ENCODE assay signal across 9 mouse cellular contexts in genomic region chr6:137629603-137630231, GRCm38 (mm10). TPM values are rescaled to one million over a fixed set of nuclear protein-coding genes. Genes with fewer than 3 reads are reported as not detected.
DNase-seq lines count a peak whose midpoint lies in the region; ATAC-seq and TF ChIP-seq lines count a peak whose summit lies in the region.
"Had no signal": no experiment of that assay in that cellular context is flagged by ENCODE, and none has a peak within 500 bp of the region (broad histone marks: within the 10 kb centered on the region; RNA-seq: fewer than 3 reads in every experiment).

No protein-coding gene starts in this region.

- no peak for TF ChIP-seq POLR2A in olfactory bulb, adult 2 months (IDR thresholded peaks at IDR 0.05; ENCODE audit: insufficient read depth, low read depth, low read length)

- no peak overlapping the region for H3K27ac ChIP-seq in neural tube, embryonic 12.5 days
- 0 out of 2 replicates have a peak overlapping the region, but pooled peaks have one; percentile 36 for H3K27ac ChIP-seq in forebrain, embryonic 13.5 days
- peak overlapping the region; percentile 65 for H3K27ac ChIP-seq in lung, embryonic 16.5 days (ENCODE audit: low read length)
- 0 out of 2 replicates have a peak overlapping the region, but pooled peaks have one; percentile 54 for H3K27ac ChIP-seq in olfactory bulb, adult 2 months (ENCODE audit: insufficient read depth, low read depth, low read length)
- H3K27ac ChIP-seq in intestine, postnatal 0 days (ENCODE audit: low read depth, low read length) = no peak overlapping the region
- H3K27ac ChIP-seq: kidney, postnatal 0 days had no signal

- H3K4me2 ChIP-seq in neural tube, embryonic 12.5 days (replicated peaks) = no peak overlapping the region
- H3K4me2 ChIP-seq in forebrain, embryonic 13.5 days = 0 out of 2 replicates have a peak overlapping the region, but pooled peaks have one; percentile 2
- peak overlapping the region; percentile 21 for H3K4me2 ChIP-seq in lung, embryonic 16.5 days (ENCODE audit: low read depth, low read length)
- H3K4me2 ChIP-seq in intestine, postnatal 0 days (replicated peaks; ENCODE audit: low read depth) = no peak overlapping the region

- TF ChIP-seq CTCF in olfactory bulb, adult 2 months (IDR thresholded peaks at IDR 0.05; ENCODE audit: insufficient read depth, low read depth, low read length) = no peak
- no peak for TF ChIP-seq CTCF in intestine, postnatal 0 days (IDR thresholded peaks at IDR 0.05; ENCODE audit: low read depth)

- H3K4me3 ChIP-seq in neural tube, embryonic 12.5 days = no peak overlapping the region
- no peak overlapping the region for H3K4me3 ChIP-seq in forebrain, embryonic 13.5 days
- H3K4me3 ChIP-seq in lung, embryonic 16.5 days (ENCODE audit: low read length) = no peak overlapping the region
- H3K4me3 ChIP-seq in olfactory bulb, adult 2 months (ENCODE audit: insufficient read depth, low read depth, low read length) = no peak overlapping the region
- no peak overlapping the region for H3K4me3 ChIP-seq in intestine, postnatal 0 days (ENCODE audit: low read depth, low read length)

- H3K36me3 ChIP-seq in neural tube, embryonic 12.5 days = no peaks in the 10 kb centered on the region
- H3K36me3 ChIP-seq in forebrain, embryonic 13.5 days (ENCODE audit: poor library complexity, severe bottlenecking) = no peaks in the 10 kb centered on the region
- no peaks in the 10 kb centered on the region for H3K36me3 ChIP-seq in lung, embryonic 16.5 days (ENCODE audit: control insufficient read depth, insufficient read depth, low read length)
- no peaks in the 10 kb centered on the region for H3K36me3 ChIP-seq in intestine, postnatal 0 days (ENCODE audit: control insufficient read depth, insufficient read depth)

- ATAC-seq in neural tube, embryonic 12.5 days (ENCODE audit: low FRiP score, low read depth) = peak; percentile 73; the same call in 1 of the 2 replicates
- peak; percentile 41; the same call in 1 of the 2 replicates for ATAC-seq in forebrain, embryonic 13.5 days
- ATAC-seq in lung, embryonic 16.5 days (ENCODE audit: low read depth) = peak; percentile 75
- ATAC-seq in intestine, postnatal 0 days = no peak

- no peaks in the 10 kb centered on the region for H3K27me3 ChIP-seq in neural tube, embryonic 12.5 days (replicated peaks)
- no peaks in the 10 kb centered on the region for H3K27me3 ChIP-seq in forebrain, embryonic 13.5 days
- no peaks in the 10 kb centered on the region for H3K27me3 ChIP-seq in lung, embryonic 16.5 days (ENCODE audit: control insufficient read depth, insufficient read depth, low read depth, low read length)
- H3K27me3 ChIP-seq in intestine, postnatal 0 days (replicated peaks; ENCODE audit: control insufficient read depth, insufficient read depth, low read length) = no peaks in the 10 kb centered on the region

- H3K4me1 ChIP-seq in neural tube, embryonic 12.5 days = peaks cover 8% of the 10 kb centered on the region
- peaks cover 11% of the 10 kb centered on the region for H3K4me1 ChIP-seq in forebrain, embryonic 13.5 days
- H3K4me1 ChIP-seq in lung, embryonic 16.5 days (replicated peaks; ENCODE audit: control insufficient read depth, insufficient read depth, low read length) = peaks cover 14% of the 10 kb centered on the region
- peaks cover 8% of the 10 kb centered on the region for H3K4me1 ChIP-seq in olfactory bulb, adult 2 months (ENCODE audit: control insufficient read depth, insufficient read depth, low read length)
- H3K4me1 ChIP-seq in intestine, postnatal 0 days (replicated peaks; ENCODE audit: control insufficient read depth, insufficient read depth, low read length) = no peaks in the 10 kb centered on the region

- WGBS in neural tube, embryonic 12.5 days = 52% methylated on average over 13 of the region's 13 CpGs
- WGBS in forebrain, embryonic 13.5 days = 42% methylated on average over 13 of the region's 13 CpGs
- WGBS in lung, embryonic 16.5 days = 24% methylated on average over 13 of the region's 13 CpGs
- WGBS in olfactory bulb, adult 2 months = 36% methylated on average over 13 of the region's 13 CpGs
- WGBS in intestine, postnatal 0 days = 60% methylated on average over 13 of the region's 13 CpGs

- H3K9me3 ChIP-seq in neural tube, embryonic 12.5 days = no peaks in the 10 kb centered on the region
- no peaks in the 10 kb centered on the region for H3K9me3 ChIP-seq in forebrain, embryonic 13.5 days (replicated peaks)
- H3K9me3 ChIP-seq in lung, embryonic 16.5 days (ENCODE audit: control insufficient read depth, low read length) = no peaks in the 10 kb centered on the region
- no peaks in the 10 kb centered on the region for H3K9me3 ChIP-seq in intestine, postnatal 0 days (ENCODE audit: control insufficient read depth)

- DNase-seq in neural tube, embryonic 10.5 days (ENCODE audit: extremely low spot score, low spot score) = no peak
- DNase-seq in thymus, postnatal 4 days = no peak
- DNase-seq: right cerebral cortex, postnatal 25 days had no signal

- no peak overlapping the region for H3K9ac ChIP-seq in neural tube, embryonic 12.5 days
- no peak overlapping the region for H3K9ac ChIP-seq in forebrain, embryonic 13.5 days
- H3K9ac ChIP-seq in lung, embryonic 16.5 days (ENCODE audit: low read length) = no peak overlapping the region
- no peak overlapping the region for H3K9ac ChIP-seq in intestine, postnatal 0 days (ENCODE audit: low read depth, low read length)

RNA-seq across cellular contexts. Expression of gene Eps8, which starts 25.0 kb away (rescaled TPM):
- 8.4 and 8.5 TPM in 2 replicates for polyA plus RNA-seq in neural tube, embryonic 12.5 days (2016; fragmentation: Nextera tagmentation; extraction: Ambion mirVana)
- 6.7 and 7.5 TPM in 2 replicates for polyA plus RNA-seq in forebrain, embryonic 13.5 days (2015; fragmentation: Nextera tagmentation; extraction: Ambion mirVana)
- polyA plus RNA-seq in lung, embryonic 16.5 days (2015; fragmentation: Nextera tagmentation; extraction: Ambion mirVana) = 31.7 and 33.4 TPM in 2 replicates
- polyA plus RNA-seq in olfactory bulb, adult 2 months (2012; ENCODE audit: insufficient read depth, insufficient read length, low replicate concordance, missing spikeins) = not detected in 2 replicates
- polyA plus RNA-seq in intestine, postnatal 0 days (2015; fragmentation: Nextera tagmentation; extraction: Ambion mirVana) = 204 and 209 TPM in 2 replicates

Comparison
In these comparisons a context has a peak if more than half of its experiments do, and no peak if none do; other contexts are left out.
1. H3K27ac ChIP-seq: peak in forebrain, embryonic 13.5 days (single experiment), lung, embryonic 16.5 days (single experiment) and olfactory bulb, adult 2 months (single experiment); none in neural tube, embryonic 12.5 days (single experiment) and intestine, postnatal 0 days (single experiment).
2. H3K4me2 ChIP-seq: peak in forebrain, embryonic 13.5 days (single experiment) and lung, embryonic 16.5 days (single experiment); none in neural tube, embryonic 12.5 days (single experiment) and intestine, postnatal 0 days (single experiment).